Mouse (Mus musculus) adrenal gland (tissue): ENCODE measurements around the gene Mkln1.

Source experiments
- intact Hi-C: fragments of 180-260 bp; cut with DNase I; formaldehyde crosslinking; loops from one replicate; pipeline ENCODE4 v1.15.1; 2025

Gene Mkln1

DNA sequence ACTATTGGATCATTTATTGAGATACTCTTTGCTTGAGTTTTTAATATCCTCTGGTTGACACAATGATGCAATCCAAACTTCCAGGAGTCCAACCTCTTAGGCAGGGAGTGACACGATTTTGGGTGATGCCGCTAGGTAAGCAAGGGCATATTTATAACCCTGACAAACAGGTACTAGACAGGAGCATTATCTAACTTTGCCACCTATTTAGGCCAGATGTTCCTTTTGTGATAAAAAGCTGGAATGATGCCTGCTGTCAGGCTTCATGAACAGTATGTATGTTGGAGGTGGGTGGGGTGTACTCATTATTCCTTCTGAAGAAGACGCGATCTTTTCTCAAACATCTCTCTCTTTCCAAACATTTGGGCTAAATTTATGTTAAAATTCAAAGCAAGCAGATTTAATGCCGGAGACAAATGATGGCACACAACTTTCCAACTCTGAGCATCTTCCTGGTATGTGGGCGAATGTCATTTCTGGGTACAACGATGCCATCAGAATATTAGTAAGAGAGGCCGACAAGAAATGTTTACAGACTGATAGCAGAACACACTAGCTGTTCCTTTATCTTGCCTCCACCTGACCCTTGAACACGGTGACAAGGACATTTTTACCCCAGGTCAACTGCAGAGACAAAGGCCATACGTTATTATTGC lies 632 bp upstream of the Mkln1 start:
- intact Hi-C loops, result no loop called here

DNA sequence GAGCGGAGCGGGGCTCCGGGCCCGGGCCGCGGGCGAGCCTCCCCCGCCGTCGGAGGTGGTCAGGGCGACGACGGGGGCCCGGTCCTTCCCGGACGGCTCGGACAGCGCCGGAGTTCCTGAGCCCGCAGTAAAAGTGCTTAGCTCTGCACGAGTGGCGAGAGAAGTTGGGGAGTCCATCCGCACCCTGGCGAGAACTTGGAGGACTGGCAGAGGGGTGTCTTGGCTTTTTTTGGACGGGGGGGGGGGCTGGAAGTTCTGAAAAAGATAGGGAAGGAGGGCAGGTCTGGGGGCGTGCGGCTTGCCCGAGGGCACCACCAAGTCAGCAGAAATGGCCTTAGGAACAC lies 643 bp downstream of the Mkln1 start:
- intact Hi-C loops, result no loop called here

DNA sequence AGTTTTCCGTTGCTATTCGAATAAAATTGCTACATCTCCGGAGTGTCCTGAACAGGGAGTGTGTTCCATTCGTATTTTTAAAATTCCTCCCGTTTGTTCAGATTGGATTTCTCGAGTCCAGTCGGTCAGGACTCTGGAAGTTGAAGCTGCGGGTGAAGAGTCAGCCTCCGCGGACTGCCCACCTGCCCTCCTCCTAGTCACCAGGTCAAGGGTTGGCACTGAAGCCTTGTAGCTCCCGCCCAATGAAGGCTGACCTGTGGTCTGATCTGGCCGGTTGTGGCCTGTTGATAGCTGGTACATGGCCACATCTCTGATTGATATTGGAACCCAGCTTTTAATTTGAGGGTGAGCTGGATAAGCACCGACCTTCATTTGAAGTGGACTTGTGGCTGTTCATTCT lies 1.0 kb downstream of the Mkln1 start:
- intact Hi-C loops, result no loop called here

DNA sequence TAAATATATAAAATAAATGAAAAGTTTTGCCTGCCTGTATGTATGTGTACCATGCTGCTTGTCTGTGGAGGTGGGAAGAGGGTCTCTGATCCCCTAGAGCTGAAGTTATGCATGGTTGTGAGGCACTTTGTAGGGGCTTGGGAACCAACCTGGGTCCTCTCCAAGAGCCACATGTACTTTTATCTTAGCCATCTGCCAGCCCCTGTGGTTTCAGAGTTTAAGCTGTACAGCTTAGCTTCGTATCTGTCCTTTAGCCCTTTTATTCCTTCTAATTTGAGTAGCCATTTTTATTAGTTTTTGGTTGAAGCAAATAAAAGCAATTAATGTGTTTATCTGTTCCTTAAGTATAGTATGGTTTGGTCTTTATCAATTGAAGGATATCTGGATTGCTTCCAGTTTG lies 12.5 kb downstream of the Mkln1 start:
- intact Hi-C loops, result no loop called here

DNA sequence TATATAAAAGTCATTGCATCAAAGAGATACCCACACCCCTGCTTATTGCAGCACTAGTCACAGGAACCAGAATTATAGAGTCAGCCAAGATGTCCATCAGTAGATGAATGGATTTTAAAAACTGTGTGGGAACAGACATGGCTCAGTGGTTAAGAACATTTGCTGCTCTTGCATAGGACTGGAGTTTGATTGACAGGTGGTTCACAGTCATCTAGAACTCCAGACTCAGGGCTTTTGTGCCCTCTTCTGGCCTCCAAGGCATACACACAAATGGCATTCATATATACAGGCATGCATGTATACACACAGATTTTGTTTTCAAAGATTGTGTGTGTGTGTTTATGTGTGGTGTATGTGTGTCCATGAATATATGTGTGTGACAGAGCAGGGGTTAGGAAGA lies 14.0 kb downstream of the Mkln1 start:
- intact Hi-C loops, result no loop called here

DNA sequence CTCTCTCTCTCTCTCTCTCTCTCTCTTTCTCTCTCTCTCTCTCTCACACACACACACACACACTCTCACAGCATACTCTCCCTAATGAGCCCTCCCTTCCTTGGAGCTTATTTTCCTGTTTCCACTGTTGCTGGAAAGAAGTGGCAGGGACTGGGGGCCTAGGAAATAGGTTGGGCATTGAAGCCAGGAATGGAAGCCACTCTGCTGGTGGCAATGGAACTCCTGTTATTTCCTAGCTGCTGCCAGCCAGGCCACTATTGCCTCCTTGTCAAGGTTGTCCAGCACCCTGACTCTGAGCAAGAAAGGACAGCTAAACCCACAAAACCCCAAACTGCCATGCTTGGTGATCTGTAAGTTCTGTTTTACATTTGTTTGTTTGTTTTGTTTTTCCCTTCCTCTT lies 15.0 kb downstream of the Mkln1 start:
- intact Hi-C loops, result no loop called here

DNA sequence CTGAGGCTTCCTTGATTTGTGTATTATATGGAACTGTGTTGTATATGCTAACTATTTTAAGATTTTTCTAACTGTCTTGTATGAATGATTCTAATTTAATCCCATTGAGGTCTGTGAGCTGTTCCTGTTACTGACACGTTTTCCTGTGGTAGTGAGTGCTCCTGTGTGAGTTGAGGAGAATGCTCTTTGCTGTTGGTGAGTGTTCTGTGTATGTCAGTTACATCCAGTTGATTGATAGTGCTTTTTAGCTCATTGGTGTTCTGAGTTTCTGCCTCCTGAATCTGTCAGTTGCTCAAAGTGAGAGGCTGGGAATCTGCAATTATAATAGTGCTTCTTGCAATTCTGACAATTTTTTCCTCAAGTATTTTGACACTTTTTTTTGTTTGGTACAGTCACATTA lies 15.8 kb downstream of the Mkln1 start:
- intact Hi-C loops, result no loop called here

DNA sequence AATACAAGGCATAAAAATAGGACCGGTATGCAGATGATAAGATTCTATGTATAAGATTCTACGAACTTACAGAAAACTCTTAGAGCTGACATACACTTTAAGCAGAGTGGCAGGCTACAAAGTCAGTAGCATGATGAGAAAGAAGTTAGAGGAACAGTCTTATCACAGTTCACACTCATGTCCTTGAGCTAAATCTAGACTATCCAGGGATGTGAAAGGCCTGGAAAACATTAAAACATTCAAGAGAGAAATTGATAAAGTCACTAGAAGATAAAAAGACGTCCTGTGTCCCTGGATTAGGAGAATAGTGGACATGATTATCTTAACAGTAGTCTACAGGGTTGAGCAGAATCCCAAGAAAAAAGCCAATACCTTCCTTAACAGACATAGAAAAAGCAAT lies 26.9 kb downstream of the Mkln1 start:
- intact Hi-C loops, result no loop called here

DNA sequence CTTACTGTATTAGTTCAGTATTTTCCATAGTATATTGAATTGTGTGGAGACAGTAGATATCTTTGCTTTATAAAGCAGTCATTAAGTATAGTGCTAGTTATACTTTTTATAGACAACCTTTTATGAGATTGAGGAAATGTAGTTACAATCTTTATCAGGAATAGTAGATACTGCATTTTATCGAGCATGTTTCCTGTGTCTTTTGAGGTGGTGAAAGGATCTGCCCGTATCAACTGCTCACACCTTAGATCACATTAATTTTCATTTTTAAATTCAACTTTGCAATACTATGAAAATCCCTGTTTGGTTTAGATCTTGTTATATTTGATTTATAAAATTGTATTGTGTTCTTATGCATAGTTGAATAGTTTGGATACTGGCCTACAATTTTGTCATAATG lies 38.7 kb downstream of the Mkln1 start:
- intact Hi-C loops, result no loop called here

DNA sequence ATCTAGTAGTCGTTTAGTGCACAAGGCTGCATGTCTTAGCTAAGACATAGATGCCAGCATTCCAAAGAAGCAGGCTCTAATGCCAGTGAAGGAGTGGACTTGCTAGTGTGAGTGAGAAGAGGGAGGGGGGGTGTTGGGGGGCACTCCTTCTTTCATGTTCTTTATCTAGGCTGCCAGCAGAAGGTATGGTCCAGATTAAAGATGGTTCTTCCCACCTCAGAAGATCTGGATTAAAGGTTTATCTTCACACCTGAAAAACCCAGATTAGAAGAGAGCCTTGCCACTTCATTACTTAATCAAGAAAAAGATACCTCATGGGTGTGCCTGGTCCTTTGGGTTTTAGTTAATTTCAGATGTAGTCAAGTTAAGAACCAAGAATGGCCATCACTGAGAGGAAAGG lies 46.7 kb downstream of the Mkln1 start:
- intact Hi-C loops, result no loop called here

DNA sequence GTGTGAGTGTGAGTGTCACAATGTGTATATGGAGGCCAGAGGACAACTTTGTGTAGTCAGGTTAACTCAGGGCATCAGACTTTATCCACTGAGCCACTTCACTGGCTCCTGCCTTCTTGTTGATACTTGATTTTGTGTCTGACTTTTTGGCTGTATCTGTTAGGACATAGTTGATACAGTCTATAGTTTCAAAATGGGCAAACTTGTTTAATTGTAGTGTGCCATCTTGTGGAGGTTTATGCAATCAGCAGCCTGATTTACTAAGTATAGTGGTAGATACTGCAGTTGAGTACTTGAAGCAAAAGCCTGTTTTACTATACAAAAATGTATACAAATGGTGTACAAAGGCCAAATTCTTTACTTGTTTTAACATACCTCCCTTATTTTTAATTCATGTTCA lies 55.2 kb downstream of the Mkln1 start:
- intact Hi-C loops, result loop anchor here (10.0 kb wide), 1 partner anchor 379 kb away; no protein-coding TSS in a partner anchor

DNA sequence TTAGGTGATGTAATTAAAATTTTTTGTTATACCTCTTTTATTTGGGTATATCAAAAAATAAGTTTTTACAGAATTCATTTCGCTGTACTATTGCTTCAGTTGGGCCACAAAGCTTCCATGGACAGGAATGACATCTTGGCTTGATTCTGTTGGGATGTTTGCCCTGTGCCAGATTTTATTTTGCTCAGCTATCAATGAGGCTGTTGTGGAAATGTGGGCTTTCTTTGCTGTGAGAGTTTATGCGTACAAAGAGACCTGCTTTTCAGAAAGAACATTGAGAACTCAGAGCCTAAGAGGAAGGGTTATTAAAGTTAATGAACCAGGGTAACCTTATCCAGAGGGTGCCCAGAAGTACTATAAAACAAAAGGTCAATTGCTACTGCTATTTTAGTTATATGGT lies 56.8 kb downstream of the Mkln1 start:
- intact Hi-C loops, result loop anchor here (10.0 kb wide), 1 partner anchor 381 kb away; no protein-coding TSS in a partner anchor

DNA sequence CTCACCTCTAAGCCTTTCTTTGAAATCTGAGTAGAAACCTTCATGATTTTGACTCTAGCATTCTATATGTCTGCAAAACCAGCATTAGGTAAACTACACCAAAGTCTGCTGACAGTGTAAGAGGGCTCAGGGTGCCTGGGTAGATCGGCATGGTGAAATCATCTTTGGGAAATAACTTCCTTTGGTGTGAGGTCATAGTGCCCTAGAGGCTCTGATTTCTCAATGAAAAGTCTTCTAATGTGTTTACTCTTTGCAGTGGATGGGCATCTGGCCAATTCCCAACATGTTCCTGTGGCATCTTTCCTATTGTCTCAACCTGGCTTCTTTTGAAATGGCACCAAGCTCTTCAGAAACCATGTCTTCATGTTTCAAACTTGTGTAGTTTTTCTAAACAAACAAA lies 58.5 kb downstream of the Mkln1 start:
- intact Hi-C loops, result loop anchor here (10.0 kb wide), 1 partner anchor 382 kb away; no protein-coding TSS in a partner anchor

DNA sequence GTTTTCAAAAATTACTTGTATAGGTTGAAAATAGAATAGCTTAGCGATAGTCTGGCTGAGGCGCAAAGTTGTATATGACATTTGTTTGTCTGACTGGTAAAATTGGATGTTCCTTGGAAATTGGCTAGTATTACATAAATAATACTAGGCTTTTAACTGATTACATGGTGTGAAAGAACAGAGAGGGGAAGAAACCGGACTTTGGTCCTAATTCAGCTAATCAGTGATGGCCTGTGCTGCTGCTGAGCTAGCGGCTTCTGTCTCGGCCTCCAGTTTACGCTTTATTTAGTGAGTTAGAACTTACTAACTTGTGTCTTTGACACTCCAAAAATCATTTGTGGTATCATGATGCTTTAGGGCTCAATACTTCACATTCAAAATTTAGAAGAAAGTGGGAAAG lies 70.9 kb downstream of the Mkln1 start:
- intact Hi-C loops, result no loop called here

DNA sequence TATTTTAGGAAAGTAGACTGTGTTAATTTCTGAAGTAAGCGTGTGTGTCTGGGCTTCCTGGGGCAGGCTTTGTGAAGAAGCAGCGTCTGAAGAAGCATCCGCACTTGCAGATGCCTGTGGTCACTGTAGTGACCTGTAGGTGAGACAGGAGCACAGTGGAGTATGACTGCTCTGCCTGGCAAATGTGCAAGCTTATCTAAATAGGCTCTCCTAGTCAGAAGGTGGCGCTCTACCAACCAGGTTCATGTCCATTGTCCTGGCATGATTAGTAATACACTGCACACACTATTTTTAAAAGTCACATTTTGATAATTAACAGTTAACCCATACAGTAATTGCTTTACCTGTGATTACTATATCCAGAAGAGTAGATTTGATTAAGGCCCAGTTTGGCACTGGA lies 79.7 kb downstream of the Mkln1 start:
- intact Hi-C loops, result no loop called here

DNA sequence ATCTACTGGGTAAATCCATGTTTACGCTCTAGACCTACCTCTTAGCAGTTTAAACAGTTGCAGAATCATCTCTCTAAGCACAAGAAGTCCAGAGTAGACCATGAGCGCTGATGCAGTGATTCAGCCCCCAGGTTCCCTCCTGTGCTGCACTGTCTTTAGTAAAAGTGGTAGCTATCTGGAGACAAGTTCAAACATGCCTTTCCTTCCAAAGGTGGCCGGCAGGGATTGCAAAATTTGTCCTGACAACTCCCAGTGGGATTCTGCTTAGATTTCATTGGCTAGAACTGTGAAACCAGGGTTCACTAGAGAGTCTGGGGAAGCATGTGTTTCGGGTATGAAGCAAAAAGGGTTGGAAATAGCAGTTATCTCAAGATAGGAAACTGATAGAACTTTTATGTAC lies 81.5 kb downstream of the Mkln1 start:
- intact Hi-C loops, result no loop called here

DNA sequence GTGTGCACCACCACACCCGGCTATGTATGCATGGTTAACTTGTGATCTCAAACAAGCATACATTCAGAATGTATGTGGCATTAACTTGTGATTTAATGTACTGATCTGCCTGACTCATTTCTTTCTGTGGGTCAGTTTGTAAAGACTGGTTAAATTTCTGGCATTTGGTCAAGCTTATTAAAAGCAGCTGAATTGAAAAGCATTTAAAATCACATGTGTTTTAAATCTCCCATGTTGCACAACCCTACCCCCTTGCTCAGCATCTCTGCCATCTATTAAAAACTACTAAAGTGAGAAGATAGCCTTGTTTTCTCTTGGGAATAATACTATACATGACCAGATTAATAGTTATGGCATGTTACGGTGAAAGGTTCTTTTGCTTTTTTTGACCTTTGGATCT lies 88.1 kb downstream of the Mkln1 start:
- intact Hi-C loops, result no loop called here

DNA sequence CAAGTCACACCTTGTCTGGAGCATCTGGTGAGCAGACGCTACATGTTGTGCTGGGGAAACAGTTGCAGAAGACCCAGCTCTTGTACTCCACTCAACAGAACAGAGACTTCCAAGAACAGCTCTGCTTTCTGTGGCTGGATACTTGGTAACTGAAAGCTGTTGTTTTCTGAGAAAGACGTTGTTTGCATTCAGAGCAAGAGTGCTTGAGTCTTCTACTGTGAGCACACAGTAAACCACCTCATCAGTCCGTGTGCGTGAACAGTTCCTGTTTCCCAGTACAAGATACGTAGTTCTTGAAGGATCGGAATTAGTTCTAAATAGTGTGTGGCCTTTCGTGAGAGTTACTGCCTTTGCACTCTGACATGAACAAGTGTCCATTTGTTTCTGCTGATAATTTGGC lies 91.4 kb downstream of the Mkln1 start:
- intact Hi-C loops, result no loop called here

DNA sequence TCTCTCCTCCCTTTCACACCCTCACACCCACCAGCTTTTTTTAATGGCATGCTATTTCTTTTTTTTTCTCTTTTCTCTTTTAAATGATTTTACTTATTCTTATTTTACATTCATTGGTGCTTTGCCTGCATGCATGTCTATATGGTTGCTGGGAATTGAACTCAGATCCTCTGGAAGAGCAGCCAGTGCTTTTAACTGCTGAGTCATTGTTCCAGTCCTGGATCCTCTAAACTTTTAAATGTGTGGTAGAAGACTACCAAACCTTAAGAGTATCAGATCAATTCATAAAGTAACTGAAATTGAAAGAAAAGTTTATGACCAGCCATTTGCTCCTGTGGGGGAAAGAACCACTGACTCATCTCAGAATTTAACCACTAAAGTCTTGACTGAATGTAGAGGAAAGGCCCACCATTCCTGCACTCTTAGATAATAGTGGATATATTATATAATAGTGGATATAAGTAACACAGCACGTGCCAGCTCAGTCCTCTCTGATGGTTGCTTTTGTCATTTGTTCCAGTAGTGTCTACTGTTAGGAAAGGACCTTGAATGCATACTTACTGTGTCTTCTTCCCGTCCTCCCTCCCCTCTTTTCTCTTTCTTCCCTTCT lies 96.7 kb downstream of the Mkln1 start:
- intact Hi-C loops, result no loop called here

DNA sequence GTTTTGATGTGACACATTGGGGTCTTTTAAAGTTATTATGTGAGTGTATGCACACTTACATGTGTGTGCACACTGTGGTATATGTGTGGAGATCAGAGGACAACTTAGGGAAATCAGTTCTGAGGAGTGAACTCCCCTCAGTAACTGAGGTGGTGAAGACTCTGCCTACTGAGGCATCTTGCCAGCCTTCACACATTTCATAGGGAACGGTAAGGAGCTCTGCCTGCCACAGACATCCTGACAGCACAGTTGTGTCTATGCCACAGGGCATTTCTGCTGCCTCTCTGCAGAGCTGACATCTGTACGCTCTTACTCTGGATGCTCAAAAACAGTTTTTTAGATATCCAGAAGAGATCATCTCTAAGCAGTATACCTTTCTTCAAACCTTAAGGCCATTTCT lies 97.7 kb downstream of the Mkln1 start:
- intact Hi-C loops, result no loop called here

DNA sequence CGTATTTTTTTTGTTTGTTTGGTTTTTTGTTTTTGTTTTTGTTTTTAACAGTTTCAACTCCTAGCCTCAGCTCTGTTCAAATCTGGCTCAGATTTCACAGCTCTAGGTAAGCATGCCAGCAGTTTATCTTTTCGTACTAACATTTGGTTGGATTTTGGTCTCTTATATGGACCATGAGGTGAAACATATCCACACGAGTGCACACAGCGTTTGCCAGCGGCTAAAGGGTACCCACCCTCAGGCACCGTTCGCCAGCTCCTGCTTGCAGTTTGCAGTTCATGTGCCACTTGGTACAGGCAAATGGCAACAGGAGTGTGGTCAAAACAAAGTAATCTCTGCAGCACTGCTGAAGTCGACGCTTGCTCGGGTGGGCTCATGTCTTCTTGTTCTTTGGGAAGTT lies 101.3 kb downstream of the Mkln1 start:
- intact Hi-C loops, result no loop called here

DNA sequence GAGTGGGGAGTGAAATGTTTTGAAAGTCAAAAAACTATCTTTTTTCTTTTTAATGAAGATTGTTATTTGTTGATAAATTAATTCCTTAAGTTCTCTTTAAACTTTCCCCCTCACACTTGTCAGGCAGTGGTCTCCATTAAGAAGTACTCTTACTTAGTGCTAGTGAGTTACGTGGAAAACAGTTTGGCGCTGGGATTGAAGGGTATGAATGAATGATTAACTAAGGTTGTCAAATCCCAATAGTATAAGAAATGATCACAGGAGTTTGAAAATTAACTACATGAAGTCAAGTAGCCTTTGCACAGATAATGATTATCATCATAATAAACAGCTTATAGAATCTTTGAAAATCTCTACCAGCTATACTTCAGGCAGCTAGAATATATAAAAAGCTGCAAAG lies 101.7 kb downstream of the Mkln1 start:
- intact Hi-C loops, result no loop called here

DNA sequence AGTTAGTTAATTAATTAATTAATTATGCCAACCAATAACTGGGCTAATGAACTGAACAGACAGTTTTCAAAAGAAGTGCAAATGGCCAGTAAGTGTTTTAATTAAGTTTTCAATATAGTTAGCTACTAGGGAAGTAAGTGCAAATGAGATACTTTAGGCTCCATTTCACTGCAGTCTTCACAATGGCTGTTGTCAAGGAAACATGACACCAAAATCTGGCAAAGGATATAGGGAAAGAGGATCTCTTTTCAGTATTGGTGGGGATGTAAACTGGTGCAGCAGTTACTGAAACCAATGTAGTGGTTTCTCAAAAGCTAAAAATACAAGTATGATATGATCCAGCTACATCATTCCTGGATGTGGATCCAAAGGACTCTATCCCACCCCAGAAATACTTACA lies 102.2 kb downstream of the Mkln1 start:
- intact Hi-C loops, result no loop called here

DNA sequence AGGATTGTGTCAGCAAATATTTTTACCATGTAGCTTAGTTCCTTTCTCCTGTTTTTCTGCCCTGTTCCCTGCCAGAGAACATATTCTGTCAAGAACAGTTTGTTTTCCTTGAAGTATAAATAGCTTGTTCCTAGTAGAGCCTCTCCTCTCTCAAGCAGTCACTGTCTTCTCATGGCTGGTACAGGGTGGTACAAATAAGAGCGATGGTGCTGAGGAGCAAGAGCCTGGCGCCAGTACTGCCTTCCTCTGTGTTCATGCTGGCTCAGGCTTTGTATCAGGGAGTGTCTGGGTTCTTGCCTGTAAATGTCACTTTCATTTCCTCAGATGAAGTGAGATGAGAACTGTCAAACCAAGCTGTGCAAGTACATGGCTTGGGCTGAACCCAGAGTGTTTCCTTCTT lies 104.1 kb downstream of the Mkln1 start:
- intact Hi-C loops, result no loop called here
